Mouse (Mus musculus) hindbrain, embryonic 11.5 days (tissue): Measurements from ENCODE around the gene Rnf123. TPM values are rescaled to one million over a fixed set of nuclear protein-coding genes. Genes with fewer than 3 reads are reported as not detected.

Experiments used
- ATAC-seq: fragments of 200-750 bp; cut with Nextera tagmentation; 2 replicates; pipeline ENCODE4 v1.8.0; 2017; ENCODE audit warnings: mild to moderate bottlenecking, moderate TSS enrichment, moderate library complexity; ENCODE audit not compliant: low FRiP score
- DNase-seq: peaks from one replicate; pipeline ENCODE4 v3.0.0-alpha.2; 2015; ENCODE audit warnings: low spot score
- H3K27ac ChIP-seq: fragments of 300-500 bp; sonication (generic); 2 replicates; pipeline ENCODE4 v1.5.1; 2014; ENCODE audit warnings: mild to moderate bottlenecking, low read depth, low read length
- H3K27me3 ChIP-seq: fragments of 300-500 bp; sonication (generic); 2 replicates; pipeline ENCODE4 v1.6.1; 2014; ENCODE audit warnings: mild to moderate bottlenecking, low read length, moderate library complexity, mixed read lengths; ENCODE audit not compliant: control insufficient read depth, insufficient read depth
- H3K36me3 ChIP-seq: fragments of 300-500 bp; sonication (generic); 2 replicates; pipeline ENCODE4 v1.6.1; 2014; ENCODE audit warnings: mild to moderate bottlenecking, low read length, moderate library complexity, mixed read lengths; ENCODE audit not compliant: control insufficient read depth, insufficient read depth
- H3K4me1 ChIP-seq: fragments of 300-500 bp; sonication (generic); replicated peaks from 2 replicates; pipeline ENCODE4 v1.6.1; 2014; ENCODE audit warnings: low read length, mixed read lengths; ENCODE audit not compliant: control insufficient read depth, insufficient read depth
- H3K4me2 ChIP-seq: fragments of 300-500 bp; sonication (generic); replicated peaks from 2 replicates; pipeline ENCODE4 v1.6.1; 2014; ENCODE audit warnings: mild to moderate bottlenecking, low read depth, low read length
- H3K4me3 ChIP-seq: fragments of 300-500 bp; sonication (generic); 2 replicates; pipeline ENCODE4 v1.5.1; 2014; ENCODE audit warnings: low read depth, low read length
- H3K9ac ChIP-seq: fragments of 300-500 bp; sonication (generic); 2 replicates; pipeline ENCODE4 v1.6.1; 2014; ENCODE audit warnings: low read depth, low read length
- H3K9me3 ChIP-seq: fragments of 300-500 bp; sonication (generic); 2 replicates; pipeline ENCODE4 v1.6.1; 2016; ENCODE audit warnings: low read length; ENCODE audit not compliant: control insufficient read depth
- WGBS: fragments of 180-500 bp; shearing (Covaris S2); extraction: QIAGEN DNeasy Blood & Tissue Kit; methylation state at CpG from one replicate; pipeline ENCODE4 v1.1.7; 2014; 5-methylcytosine and 5-hydroxymethylcytosine counted together
- polyA plus RNA-seq: library from polyadenylated mRNA; unstranded; fragments of >200 nt; fragmentation: Nextera tagmentation; extraction: Ambion mirVana; gene quantifications from 2 replicates; pipeline ENCODE4 v1.2.1, GENCODE M21; 2014

The Rnf123 gene
- polyA plus RNA-seq, 1 experiment from 2014 or later = 26.5 TPM

DNA sequence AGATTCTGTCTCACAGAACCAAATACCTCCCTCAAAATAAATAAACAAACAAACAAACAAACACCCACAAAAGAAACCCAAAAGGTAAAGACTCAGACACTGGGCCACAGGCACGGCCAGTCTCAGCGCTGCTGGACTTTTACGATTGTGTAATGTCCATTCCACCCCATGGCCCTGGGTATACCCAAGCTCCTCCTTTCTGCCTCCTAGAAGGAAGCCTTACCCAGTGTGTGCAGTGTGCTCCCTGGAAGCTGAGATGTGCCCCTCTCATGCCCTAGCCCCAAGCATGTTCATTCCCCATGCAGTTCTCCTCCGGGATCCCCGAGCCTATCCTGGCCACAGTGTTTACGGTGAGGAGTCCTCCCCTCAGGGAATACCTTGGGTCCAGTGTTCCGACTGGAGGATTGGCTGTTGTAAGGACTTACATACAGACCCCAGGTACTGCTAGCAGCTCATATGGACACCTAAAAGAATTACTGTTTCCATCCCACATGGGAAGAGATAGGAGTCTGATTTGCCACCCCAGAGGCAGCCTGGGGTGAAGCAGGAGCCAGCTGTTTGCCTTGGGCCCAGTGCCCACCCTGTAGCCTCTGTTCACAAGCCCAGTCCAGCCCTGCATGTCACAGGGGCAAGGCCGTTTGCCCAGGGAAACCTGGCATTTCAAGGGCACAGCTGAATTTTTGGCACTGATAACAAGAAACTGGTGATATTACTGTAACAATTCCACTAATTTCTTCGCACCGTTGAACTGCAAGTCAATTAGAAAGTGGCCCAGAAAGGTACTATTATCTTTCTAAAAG lies 38.2 kb upstream of the Rnf123 start:
- Histone ChIP-seq H3K36me3 (no peaks in the 10 kb centered on the region), H3K27me3 (no peaks in the 10 kb centered on the region), H3K4me1 (no peaks in the 10 kb centered on the region), H3K4me3 (no peak overlapping the region), H3K9me3 (no peaks in the 10 kb centered on the region), H3K27ac (no peak overlapping the region), H3K9ac (no peak overlapping the region), H3K4me2 (no peak overlapping the region)
- ATAC-seq (no peak), DNase-seq (no peak)
- 91% methylated on average over 10 of the region's 10 CpGs for WGBS

DNA sequence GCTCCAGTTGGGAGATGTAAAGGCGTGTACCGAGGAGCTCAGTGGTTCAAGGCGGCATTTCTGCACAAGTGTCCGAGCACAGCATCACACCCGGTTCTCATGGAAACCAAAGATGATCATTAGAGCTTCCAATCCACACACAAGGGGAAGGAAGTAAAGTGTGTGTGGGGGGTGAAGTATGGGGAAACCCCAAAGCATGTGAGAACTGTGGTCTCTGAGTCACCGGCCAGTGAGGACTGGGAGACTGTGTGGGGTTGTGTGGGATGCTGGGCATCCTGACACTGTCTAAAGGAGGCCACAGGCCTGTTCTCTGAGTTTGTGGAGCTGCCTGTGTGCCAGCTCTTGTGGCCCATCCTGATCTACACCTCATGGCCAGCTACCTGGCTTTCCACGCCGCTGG lies 37.5 kb upstream of the Rnf123 start:
- Histone ChIP-seq H3K27ac (no peak overlapping the region), H3K4me3 (no peak overlapping the region), H3K36me3 (no peaks in the 10 kb centered on the region), H3K9me3 (no peaks in the 10 kb centered on the region), H3K4me2 (no peak overlapping the region), H3K4me1 (no peaks in the 10 kb centered on the region), H3K9ac (no peak overlapping the region), H3K27me3 (no peaks in the 10 kb centered on the region)
- ATAC-seq (no peak), DNase-seq (no peak)
- 93% methylated on average over 8 of the region's 8 CpGs for WGBS

DNA sequence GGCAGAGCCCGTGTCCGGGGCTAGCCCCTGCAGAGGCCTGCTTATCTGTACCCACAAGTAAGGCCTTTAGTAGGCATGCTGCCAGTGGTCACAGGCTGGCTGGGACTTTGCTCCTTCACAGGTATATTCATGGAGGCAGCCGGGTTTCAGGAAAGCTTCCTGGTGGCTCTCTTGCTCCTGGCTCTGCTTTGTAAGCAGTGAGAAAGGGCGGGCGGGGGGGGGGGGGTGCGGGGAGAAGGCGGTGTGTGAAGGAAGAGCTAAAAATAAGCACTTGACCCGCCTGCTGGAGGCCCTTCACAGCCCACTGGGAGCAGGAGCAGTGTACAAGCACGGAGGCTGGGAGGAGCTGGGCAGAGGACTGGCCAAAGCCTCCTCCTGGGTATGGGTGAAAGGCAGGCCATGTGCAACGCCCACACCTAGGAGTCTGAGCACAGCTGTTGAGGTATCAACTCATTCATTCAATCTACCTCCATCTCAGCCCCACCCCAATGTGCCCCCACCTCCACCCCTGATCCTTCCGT lies 36.8 kb upstream of the Rnf123 start:
- H3K4me3 ChIP-seq = no peak overlapping the region
- no peak for DNase-seq
- no peak overlapping the region for H3K4me2 ChIP-seq
- no peaks in the 10 kb centered on the region; the same call in 1 of the 2 replicates for H3K36me3 ChIP-seq
- H3K9me3 ChIP-seq = no peaks in the 10 kb centered on the region
- H3K27ac ChIP-seq = no peak overlapping the region
- no peaks in the 10 kb centered on the region for H3K27me3 ChIP-seq
- 63% methylated on average over 11 of the region's 11 CpGs for WGBS
- ATAC-seq = no peak
- no peaks in the 10 kb centered on the region for H3K4me1 ChIP-seq
- H3K9ac ChIP-seq = no peak overlapping the region

DNA sequence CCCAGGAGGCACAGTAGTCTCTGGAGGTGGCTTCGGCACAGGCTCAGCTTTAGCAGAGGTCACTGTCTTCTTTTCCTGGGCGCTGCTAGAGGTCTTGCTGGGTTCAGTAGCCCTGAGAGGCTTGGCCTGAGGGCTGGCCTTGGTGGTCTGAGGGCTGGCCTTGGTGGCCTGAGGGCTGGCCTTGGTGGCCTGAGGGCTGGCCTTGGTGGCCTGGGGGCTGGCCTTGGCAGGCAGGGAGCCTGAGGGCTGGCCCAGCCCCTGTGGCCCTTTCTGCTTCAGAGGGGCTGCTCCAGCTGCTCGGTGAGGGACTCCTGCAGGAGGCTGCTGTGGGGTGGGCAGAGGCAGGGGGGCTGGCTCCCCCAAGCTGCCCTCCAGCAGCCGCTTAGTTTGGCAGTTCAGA lies 34.0 kb upstream of the Rnf123 start:
- Histone ChIP-seq H3K9me3 (no peaks in the 10 kb centered on the region), H3K4me1 (no peaks in the 10 kb centered on the region), H3K27ac (no peak overlapping the region), H3K27me3 (no peaks in the 10 kb centered on the region), H3K4me2 (no peak overlapping the region), H3K4me3 (no peak overlapping the region), H3K36me3 (no peaks in the 10 kb centered on the region; the same call in 1 of the 2 replicates), H3K9ac (no peak overlapping the region)
- 56% methylated on average over 4 of the region's 4 CpGs for WGBS
- no peak for DNase-seq
- no peak for ATAC-seq

DNA sequence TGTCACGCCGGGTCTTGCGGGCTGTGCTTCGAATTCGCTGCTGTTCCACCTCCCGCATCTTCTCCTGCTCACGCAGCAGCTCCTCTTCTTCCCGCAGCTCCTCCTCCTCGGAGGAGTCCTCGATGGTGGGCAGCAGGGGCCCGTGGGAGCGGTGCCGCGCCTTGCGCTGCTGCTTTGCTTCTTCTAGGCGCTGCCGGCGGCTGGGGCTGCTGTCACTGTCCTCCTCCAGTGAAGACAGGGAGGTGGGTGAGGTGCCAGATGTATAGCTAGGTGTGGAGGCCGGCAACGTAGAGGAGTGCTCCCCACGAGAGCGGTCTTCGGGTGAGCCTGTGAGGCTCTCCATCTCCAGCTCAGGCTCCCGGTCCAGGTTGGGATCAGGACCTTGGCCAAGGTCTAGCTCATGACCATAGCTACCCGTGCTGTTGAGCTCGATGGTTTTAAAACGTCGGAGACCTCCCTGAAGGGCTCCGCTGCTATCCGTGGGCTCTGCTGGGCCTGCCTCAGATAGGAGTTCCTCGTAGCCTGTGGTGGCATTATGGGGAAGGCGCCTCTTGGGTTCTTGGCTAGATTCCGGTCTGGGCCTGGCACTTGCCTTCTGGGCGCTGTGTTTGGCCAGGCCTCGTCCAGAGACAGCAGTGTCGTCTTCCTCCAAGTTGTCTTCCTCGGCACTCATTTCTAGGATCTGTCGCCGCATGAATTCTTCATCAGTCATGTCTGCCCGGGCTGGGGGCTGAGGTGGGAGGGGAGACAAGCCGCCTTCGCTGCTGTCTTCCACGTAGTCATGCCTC lies 32.3 kb upstream of the Rnf123 start:
- Histone ChIP-seq H3K36me3 (no peaks in the 10 kb centered on the region; the same call in 1 of the 2 replicates), H3K27me3 (no peaks in the 10 kb centered on the region)

DNA sequence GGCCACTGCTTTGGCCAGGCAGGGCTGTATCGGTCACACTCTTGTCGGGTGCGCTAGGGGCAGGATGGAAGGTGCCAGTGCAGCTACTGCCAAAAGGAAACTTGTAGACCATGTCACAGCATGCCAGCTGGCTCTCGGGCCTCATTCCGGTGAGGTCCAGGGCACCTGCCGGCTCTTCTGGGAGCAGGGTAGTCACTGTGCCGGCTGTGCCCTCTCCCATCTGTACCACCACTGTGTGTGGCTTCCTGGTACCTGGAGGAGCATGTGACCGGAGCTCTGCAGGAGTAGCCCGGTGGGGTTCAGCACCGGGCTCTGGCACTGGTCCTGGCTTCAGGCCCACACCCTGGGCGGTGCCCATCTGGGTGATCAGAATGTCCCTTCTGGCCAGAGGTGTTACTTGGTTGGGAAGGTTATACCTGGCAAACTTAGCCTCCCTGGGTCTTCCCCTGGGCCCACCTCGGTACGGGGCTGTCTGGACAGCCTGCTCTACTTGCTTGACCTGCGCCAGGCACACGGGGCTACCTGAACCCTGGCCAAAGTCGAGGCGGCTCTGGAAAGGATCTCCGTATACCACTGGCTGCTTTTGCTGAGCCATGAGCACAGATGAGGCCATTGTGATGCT lies 29.7 kb upstream of the Rnf123 start:
- H3K27me3 ChIP-seq = no peaks in the 10 kb centered on the region

More for the DNA sequence above, 32.3 kb upstream of the Rnf123 start:
- Histone ChIP-seq H3K9me3 (no peaks in the 10 kb centered on the region), H3K4me2 (no peak overlapping the region), H3K27ac (no peak overlapping the region), H3K9ac (no peak overlapping the region), H3K4me3 (no peak overlapping the region), H3K4me1 (0 out of 2 replicates have a peak, but pooled peaks cover 6% of the 10 kb centered on the region)
- DNase-seq (no peak), ATAC-seq (no peak)
- WGBS = 67% methylated on average over 43 of the region's 43 CpGs

DNA sequence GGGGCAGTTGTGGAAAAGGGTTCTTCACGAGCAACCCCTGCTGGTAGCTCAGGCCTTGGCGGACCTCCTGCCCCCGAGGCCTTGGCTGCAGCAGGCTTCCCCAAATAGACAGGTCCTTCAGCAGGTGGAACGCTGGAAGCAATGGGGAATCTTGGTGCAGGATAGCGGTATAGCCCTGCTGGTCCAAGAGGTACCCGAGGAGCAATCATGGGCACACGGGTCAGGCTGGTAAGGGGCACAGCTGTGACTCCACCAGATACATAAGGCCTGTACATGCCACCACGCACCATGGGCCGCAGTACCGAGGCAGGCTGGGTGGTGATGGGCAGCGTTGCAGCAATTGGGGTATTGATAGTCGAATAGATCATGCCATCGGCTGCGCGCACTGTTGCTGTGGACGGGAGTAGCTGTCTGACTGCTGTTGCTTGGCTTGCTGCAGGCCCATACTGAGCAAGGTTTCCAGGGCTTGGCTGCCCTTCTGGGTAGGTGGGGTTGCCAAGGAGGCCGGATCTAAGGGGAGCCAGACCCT lies 28.5 kb upstream of the Rnf123 start:
- Histone ChIP-seq H3K4me3 (no peak overlapping the region), H3K27me3 (no peaks in the 10 kb centered on the region), H3K36me3 (no peaks in the 10 kb centered on the region; the same call in 1 of the 2 replicates), H3K9ac (no peak overlapping the region), H3K4me1 (0 out of 2 replicates have a peak, but pooled peaks cover 6% of the 10 kb centered on the region), H3K4me2 (peak overlapping the region; percentile 31), H3K9me3 (no peaks in the 10 kb centered on the region), H3K27ac (no peak overlapping the region)
- DNase-seq (no peak), ATAC-seq (no peak)
- WGBS = 74% methylated on average over 17 of the region's 17 CpGs

More for the DNA sequence above, 29.7 kb upstream of the Rnf123 start:
- H3K27ac ChIP-seq = no peak overlapping the region
- H3K4me3 ChIP-seq = no peak overlapping the region
- H3K36me3 ChIP-seq = no peaks in the 10 kb centered on the region; the same call in 1 of the 2 replicates
- ATAC-seq = no peak
- 94% methylated on average over 18 of the region's 18 CpGs for WGBS
- 0 out of 2 replicates have a peak, but pooled peaks cover 6% of the 10 kb centered on the region for H3K4me1 ChIP-seq
- no peaks in the 10 kb centered on the region for H3K9me3 ChIP-seq
- no peak for DNase-seq
- no peak overlapping the region for H3K4me2 ChIP-seq
- H3K9ac ChIP-seq = no peak overlapping the region

DNA sequence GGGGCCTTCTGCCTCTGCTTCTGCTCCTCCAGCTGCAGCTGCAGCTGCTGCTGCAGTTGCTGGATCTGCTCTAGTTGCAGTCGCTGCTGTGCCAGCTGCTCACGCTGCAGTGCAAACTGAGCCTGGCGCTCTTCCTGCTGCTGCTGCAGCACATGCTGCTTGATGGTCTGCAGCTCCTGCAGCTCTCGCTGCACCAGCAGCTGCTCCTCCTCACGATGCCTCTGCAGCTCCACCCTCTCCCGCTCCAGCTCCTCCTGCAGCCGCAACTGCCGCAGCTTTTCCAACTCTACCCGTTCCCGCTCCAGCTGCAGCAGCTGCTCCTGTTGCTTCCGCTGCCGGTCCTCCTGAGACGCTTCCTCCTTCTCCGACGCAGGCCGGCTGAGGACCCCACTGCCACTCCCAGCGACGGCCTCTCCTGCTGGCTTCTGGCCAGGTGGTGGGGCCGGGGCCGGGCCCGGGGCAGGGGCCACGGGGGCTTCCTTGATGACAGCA lies 28.0 kb upstream of the Rnf123 start:
- ATAC-seq (no peak), DNase-seq (peak; percentile 30)
- H3K27me3 ChIP-seq = no peaks in the 10 kb centered on the region
- H3K9me3 ChIP-seq = no peaks in the 10 kb centered on the region
- H3K27ac ChIP-seq = no peak overlapping the region
- H3K9ac ChIP-seq = 0 out of 2 replicates have a peak overlapping the region, but pooled peaks have one; percentile 5
- peak overlapping the region; percentile 31 for H3K4me2 ChIP-seq
- WGBS = 13% methylated on average over 22 of the region's 22 CpGs
- H3K36me3 ChIP-seq = no peaks in the 10 kb centered on the region; the same call in 1 of the 2 replicates
- no peak overlapping the region for H3K4me3 ChIP-seq
- H3K4me1 ChIP-seq = 0 out of 2 replicates have a peak, but pooled peaks cover 6% of the 10 kb centered on the region
